Mouse (Mus musculus): ENCODE data around the gene Tjap1.

DNA sequence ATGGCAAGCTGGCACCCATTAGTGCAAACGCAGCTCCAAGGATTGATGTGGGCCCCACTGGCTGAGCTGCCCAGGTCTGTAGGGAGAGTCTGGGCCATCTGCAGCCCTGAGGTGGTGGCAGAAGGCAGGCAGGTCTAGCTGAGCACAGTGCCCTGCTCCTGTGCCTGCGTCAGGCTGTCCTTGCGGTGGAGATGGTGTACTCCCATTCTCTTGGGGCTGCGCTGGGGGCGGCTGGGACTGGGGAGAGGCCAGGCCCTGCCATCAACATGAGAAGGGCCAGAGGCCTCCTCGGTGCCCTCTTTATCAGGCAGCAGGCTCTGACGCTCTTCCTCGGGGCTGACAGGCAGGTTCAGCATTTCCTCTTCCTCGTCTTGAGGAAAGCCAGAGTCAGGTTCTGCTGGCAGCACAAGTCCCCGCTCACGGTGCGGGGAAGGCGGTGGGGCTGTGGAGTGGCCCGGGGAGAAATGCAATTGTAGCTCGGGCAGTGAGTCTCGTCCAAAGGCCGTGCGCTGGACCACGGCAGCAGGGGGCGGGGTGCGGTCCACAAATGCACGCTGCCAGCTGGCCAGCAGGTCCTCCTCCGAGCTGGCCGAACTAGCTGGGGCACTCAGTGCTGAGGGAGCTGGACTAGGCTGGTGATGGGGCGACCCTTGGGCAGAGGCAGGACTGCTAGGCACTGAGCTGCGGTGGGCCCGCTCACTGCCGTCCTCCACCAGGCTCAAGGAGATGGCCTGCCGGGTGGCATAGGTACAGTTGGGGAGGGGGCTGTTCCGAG is 24.4 kb downstream of the Tjap1 start:
- TF ChIP-seq CTCF (IDR thresholded peaks at IDR 0.05; ENCODE audit: low read depth) (no peak), EP300 (IDR thresholded peaks at IDR 0.05; ENCODE audit: low read depth) (no peak)

Data from liver, postnatal 0 days (tissue).